Mouse (Mus musculus): ENCODE data around the gene Zfp142. TPM values are rescaled to one million over a fixed set of nuclear protein-coding genes. Genes with fewer than 3 reads are reported as not detected.

The Zfp142 gene
- polyA plus RNA-seq (2015; fragmentation: Nextera tagmentation; extraction: Ambion mirVana), result 9.3 and 9.4 TPM in 2 replicates

GRCm38 (mm10) chr1:74587773-74588445 is at the start of gene Zfp142, which contains the start of gene Bcs1l:
Zfp142 (minus strand) TSS chr1:74588246.
Bcs1l (plus strand) TSS chr1:74588289.
- H3K9ac ChIP-seq, result peak within 1 kb of the TSS; percentile 87
- H3K9me3 ChIP-seq, result no peaks in the 10 kb centered on the region
- peak within 1 kb of the TSS; percentile 67 for H3K4me3 ChIP-seq
- H3K36me3 ChIP-seq, result peaks cover 44% of the 10 kb centered on the region
- peak; percentile 99 for ATAC-seq (ENCODE audit: insufficient number of reproducible peaks, insufficient read depth, low FRiP score, low TSS enrichment, low read depth)
- peak within 1 kb of the TSS; percentile 91 for H3K4me2 ChIP-seq
- WGBS, result 0% methylated on average over 48 of the region's 48 CpGs
- no peaks in the 10 kb centered on the region for H3K27me3 ChIP-seq
- H3K27ac ChIP-seq, result peak within 1 kb of the TSS; percentile 86
- H3K4me1 ChIP-seq, result peaks cover 21% of the 10 kb centered on the region

DNA sequence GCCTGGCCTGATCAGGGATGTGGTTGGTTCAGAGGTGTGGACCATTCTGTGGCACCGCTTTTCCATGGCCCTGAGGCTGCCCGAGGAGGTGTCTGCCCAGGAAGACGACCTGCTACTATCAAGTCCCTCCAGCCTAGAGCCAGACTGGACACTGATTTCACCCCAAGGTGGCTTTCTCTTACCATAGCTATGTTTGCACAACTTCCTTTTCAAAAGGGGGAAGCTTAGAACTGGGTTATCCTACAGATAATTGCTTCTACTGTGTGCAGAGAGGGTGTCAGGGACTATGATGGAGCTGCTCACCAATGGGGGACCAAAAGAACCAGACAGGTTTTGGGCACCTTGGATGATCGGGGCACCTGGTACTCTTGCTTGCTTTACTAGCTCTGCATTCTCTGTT is 44.7 kb upstream of the Zfp142 start:
- Histone ChIP-seq H3K36me3 (peaks cover 33% of the 10 kb centered on the region), H3K27ac (no peak overlapping the region), H3K9me3 (no peaks in the 10 kb centered on the region), H3K27me3 (no peaks in the 10 kb centered on the region), H3K9ac (no peak overlapping the region), H3K4me3 (no peak overlapping the region), H3K4me2 (no peak overlapping the region), H3K4me1 (0 out of 2 replicates have a peak, but pooled peaks cover under 1% of the 10 kb centered on the region)
- ATAC-seq (ENCODE audit: insufficient number of reproducible peaks, insufficient read depth, low FRiP score, low TSS enrichment, low read depth), result no peak
- 82% methylated on average over 4 of the region's 4 CpGs for WGBS

GRCm38 (mm10) chr1:74628001-74628400 is 40.0 kb upstream of the Zfp142 start:
- H3K36me3 ChIP-seq, result peaks cover 27% of the 10 kb centered on the region
- H3K4me1 ChIP-seq, result no peaks in the 10 kb centered on the region
- H3K4me3 ChIP-seq, result no peak overlapping the region
- no peak for ATAC-seq (ENCODE audit: insufficient number of reproducible peaks, insufficient read depth, low FRiP score, low TSS enrichment, low read depth)
- no peak overlapping the region for H3K27ac ChIP-seq
- H3K9ac ChIP-seq, result no peak overlapping the region
- H3K4me2 ChIP-seq, result no peak overlapping the region
- 37% methylated on average over 7 of the region's 7 CpGs for WGBS
- H3K9me3 ChIP-seq, result no peaks in the 10 kb centered on the region
- H3K27me3 ChIP-seq, result no peaks in the 10 kb centered on the region

- H3K36me3 ChIP-seq, result peaks cover 33% of the 10 kb centered on the region
- no peaks in the 10 kb centered on the region for H3K9me3 ChIP-seq
- no peak overlapping the region for H3K27ac ChIP-seq
- no peak for ATAC-seq (ENCODE audit: insufficient number of reproducible peaks, insufficient read depth, low FRiP score, low TSS enrichment, low read depth)
- H3K4me2 ChIP-seq, result no peak overlapping the region
- no peaks in the 10 kb centered on the region for H3K4me1 ChIP-seq
- no peak overlapping the region for H3K4me3 ChIP-seq
- H3K9ac ChIP-seq, result no peak overlapping the region
- H3K27me3 ChIP-seq, result no peaks in the 10 kb centered on the region
- 83% methylated on average over 4 of the region's 4 CpGs for WGBS
Observed at GRCm38 (mm10) chr1:74626076-74626475, 38.0 kb upstream of the Zfp142 start.

DNA sequence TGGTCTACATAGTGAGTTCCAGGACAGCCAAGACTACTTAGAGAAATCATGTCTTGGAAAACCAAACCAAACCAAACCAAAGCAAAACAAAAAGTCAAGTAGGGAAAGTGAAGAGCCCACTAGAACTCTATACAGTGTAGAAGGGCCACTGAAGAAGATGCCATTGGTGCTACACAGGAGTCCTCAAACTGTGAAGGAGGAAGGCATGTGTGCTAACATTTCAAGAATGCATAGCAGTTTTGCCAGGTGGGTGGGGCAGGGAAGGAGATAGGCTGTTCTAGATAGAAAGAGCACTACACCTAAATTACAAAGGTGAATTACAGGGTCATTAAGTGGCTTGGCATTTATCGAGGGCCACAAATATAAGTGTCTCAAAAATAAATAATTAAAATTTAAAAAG is 36.1 kb upstream of the Zfp142 start:
- Histone ChIP-seq H3K4me1 (no peaks in the 10 kb centered on the region), H3K36me3 (peaks cover 33% of the 10 kb centered on the region), H3K27me3 (no peaks in the 10 kb centered on the region), H3K4me3 (no peak overlapping the region), H3K4me2 (no peak overlapping the region), H3K9ac (no peak overlapping the region), H3K9me3 (no peaks in the 10 kb centered on the region), H3K27ac (no peak overlapping the region)
- 89% methylated on average over 1 of the region's 1 CpGs for WGBS
- no peak for ATAC-seq (ENCODE audit: insufficient number of reproducible peaks, insufficient read depth, low FRiP score, low TSS enrichment, low read depth)

DNA sequence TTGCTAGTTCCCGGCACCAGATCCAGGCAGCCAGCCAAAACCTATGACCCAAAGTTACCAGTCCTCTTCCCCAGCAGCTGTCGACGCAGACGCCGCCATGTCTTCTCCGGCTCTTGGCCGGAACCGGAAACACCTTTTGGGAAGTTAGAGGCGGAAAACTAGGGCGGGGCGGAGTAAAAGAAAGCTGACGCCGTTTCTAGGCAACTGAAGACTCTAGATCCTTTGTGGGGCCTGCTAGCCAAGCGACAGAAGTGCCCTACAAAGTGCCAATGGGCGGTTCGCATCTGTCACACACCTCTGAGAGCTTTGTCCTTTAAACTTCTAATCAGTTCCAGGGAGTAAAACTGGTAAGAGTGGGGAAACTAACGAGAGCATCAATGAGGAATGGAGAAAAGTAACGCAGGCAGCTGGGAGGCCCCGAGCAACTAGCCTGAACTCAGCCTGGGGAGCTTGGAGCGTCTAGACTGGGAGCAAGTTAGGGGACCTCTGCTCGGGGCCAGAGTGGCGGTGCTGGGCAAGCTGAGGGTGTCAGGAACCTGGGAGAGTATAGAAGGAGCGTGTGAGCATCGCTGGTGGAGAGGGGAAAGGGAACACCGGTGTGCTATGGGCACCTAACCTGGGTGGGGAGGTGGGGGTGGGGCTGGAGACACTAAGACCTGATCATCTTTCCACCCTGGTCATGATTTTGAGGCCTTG is 13.4 kb upstream of the Zfp142 start, which contains the start of the genes Rnf25 and Stk36:
Gene Rnf25 (minus strand): TSS at position 131 of the 696 bp plus-strand sequence.
Gene Stk36 (plus strand): TSS at position 179 of the 696 bp plus-strand sequence.
- WGBS, result 8% methylated on average over 25 of the region's 25 CpGs
- Histone ChIP-seq H3K4me1 (peaks cover 14% of the 10 kb centered on the region), H3K9me3 (no peaks in the 10 kb centered on the region), H3K9ac (peak within 1 kb of the TSS; percentile 91), H3K4me3 (peak within 1 kb of the TSS; percentile 87), H3K27ac (peak within 1 kb of the TSS; percentile 33; the same call in 1 of the 2 replicates), H3K36me3 (peaks cover 45% of the 10 kb centered on the region), H3K4me2 (peak within 1 kb of the TSS; percentile 83), H3K27me3 (no peaks in the 10 kb centered on the region)
- ATAC-seq (ENCODE audit: insufficient number of reproducible peaks, insufficient read depth, low FRiP score, low TSS enrichment, low read depth), result peak; percentile 73

DNA sequence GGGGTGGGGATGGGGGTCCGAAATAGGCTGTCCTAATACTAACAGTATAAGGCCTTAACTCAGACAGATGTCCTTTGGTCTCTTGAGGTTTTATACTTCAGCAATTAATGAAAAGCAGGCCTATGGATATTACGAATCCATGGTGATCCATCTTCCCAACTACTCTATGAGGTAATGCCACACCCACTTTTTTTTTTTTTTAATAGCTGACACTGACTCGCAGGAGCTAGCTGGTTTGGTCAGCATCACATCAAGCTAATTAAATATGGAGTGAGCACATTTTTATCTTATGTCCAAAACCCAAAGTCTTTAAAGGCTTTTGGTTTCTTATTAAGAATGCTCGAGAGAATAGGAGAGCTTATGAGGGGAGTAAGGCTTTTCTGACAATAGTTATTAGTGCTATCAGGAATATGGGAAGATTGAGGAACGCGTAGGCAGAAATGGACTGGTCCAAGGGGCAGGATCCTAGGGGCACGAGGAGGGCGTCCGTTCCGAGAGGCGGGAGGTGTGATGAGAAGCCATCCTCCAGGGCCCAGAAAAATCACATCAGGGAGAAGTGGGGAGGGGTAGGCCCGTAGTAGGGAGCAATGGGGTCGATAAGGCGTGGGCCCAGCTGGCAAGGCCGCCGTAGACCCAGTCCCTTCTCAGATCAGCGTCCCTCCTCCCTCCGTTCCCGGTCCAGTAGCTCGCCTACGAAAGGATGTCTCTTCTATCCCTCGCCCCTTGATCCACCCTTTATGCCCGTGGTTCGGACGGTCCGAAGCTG is 12.6 kb upstream of the Zfp142 start:
- Histone ChIP-seq H3K4me3 (peak overlapping the region; percentile 87), H3K4me2 (peak overlapping the region; percentile 83), H3K4me1 (peaks cover 14% of the 10 kb centered on the region), H3K36me3 (peaks cover 48% of the 10 kb centered on the region), H3K9me3 (no peaks in the 10 kb centered on the region), H3K27ac (peak overlapping the region; percentile 33; the same call in 1 of the 2 replicates), H3K9ac (peak overlapping the region; percentile 91), H3K27me3 (no peaks in the 10 kb centered on the region)
- ATAC-seq (ENCODE audit: insufficient number of reproducible peaks, insufficient read depth, low FRiP score, low TSS enrichment, low read depth), result peak; percentile 63
- WGBS, result 7% methylated on average over 26 of the region's 26 CpGs

- 85% methylated on average over 8 of the region's 8 CpGs for WGBS
- Histone ChIP-seq H3K4me1 (peaks cover under 1% of the 10 kb centered on the region; the same call in 1 of the 2 replicates), H3K9ac (no peak overlapping the region), H3K36me3 (peaks cover 89% of the 10 kb centered on the region), H3K4me2 (no peak overlapping the region), H3K4me3 (no peak overlapping the region), H3K27ac (no peak overlapping the region), H3K27me3 (no peaks in the 10 kb centered on the region), H3K9me3 (no peaks in the 10 kb centered on the region)
- no peak for ATAC-seq (ENCODE audit: insufficient number of reproducible peaks, insufficient read depth, low FRiP score, low TSS enrichment, low read depth)
Observed at GRCm38 (mm10) chr1:74594434-74594833, 6.4 kb upstream of the Zfp142 start.

DNA sequence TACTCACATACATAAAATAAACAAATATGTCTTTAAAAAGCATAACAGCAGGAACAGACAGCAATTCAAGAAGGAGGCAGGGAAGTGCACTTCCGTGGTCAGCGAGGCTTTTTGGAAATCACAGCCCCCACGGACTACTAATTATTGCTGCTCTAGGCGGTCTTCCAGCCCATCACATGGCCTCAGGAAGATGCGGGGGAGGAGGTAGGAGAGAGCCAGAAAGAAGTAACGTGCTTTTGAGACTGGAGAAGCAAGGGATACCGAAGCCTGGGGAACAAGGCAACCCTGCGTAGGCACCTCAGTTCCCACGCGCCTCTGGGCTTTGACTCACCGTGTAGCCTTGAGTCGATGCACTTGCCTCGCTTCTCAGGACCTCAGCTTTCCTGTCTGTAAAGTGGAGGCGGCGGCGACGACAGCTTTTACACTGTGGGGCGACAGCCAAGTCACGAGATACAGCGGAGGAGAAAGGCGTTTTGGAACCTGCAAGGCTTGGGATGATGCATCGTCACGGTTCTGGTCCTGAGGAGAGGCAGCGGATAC is 743 bp downstream of the Zfp142 start:
- ATAC-seq (ENCODE audit: insufficient number of reproducible peaks, insufficient read depth, low FRiP score, low TSS enrichment, low read depth), result no peak
- WGBS, result under 1% methylated on average over 24 of the region's 24 CpGs

DNA sequence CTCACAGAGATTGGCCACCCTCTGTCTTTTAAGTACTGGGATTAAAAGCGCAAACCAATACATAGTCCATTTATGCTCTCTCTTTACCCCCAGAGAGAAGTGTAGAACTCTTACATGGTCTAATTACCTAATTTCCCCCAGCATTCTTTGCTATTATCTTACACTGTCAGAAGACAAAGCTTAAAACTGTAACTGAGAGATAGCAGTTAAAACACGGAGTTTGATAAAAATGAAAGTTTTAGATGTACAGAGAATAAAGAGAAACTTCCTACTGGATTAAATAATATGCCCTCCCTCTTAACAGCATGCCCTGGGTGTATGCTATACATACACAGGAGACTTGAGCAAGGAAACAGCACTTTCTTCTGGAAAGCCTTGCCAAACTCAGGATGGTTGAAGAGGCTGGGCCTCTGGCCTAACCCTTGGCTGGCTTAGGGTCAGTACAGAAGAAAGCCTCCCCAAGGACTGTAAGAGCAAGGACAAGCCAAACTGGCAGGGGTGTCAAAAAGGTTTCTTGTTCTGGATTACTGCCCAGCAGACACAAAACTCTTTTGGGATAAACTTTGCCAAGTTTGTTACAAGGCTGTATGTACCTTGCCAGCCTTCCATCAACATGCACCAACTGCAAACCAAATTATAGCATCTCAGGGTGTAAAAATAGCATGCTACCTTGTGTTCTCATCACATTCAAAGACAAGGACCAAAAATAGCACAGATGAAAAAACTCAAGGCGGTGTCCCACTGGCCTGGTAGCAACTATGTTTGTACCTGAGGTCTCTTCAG is 3.2 kb downstream of the Zfp142 start:
- Histone ChIP-seq H3K4me1 (peaks cover 21% of the 10 kb centered on the region), H3K36me3 (peaks cover 31% of the 10 kb centered on the region), H3K27ac (no peak overlapping the region), H3K4me2 (no peak overlapping the region), H3K4me3 (no peak overlapping the region), H3K9me3 (no peaks in the 10 kb centered on the region), H3K9ac (peak overlapping the region; percentile 58; the same call in 1 of the 2 replicates), H3K27me3 (no peaks in the 10 kb centered on the region)
- 93% methylated on average over 3 of the region's 3 CpGs for WGBS
- ATAC-seq (ENCODE audit: insufficient number of reproducible peaks, insufficient read depth, low FRiP score, low TSS enrichment, low read depth), result no peak

More for the DNA sequence above, 743 bp downstream of the Zfp142 start:
- H3K4me1 ChIP-seq, result peaks cover 21% of the 10 kb centered on the region
- peak overlapping the region; percentile 86 for H3K27ac ChIP-seq
- H3K4me2 ChIP-seq, result peak overlapping the region; percentile 91
- no peaks in the 10 kb centered on the region for H3K9me3 ChIP-seq
- peaks cover 46% of the 10 kb centered on the region for H3K36me3 ChIP-seq
- H3K9ac ChIP-seq, result peak overlapping the region; percentile 87
- H3K27me3 ChIP-seq, result no peaks in the 10 kb centered on the region
- H3K4me3 ChIP-seq, result peak overlapping the region; percentile 67
